Mouse (Mus musculus) megakaryocyte, embryonic 14.5 days (primary cell): ENCODE results near the gene Gm10153.

Source experiments
- FLI1 ChIP-seq: IDR thresholded peaks from 2 replicates; pipeline ENCODE4 v1.6.1; 2012; ENCODE audit warnings: low read length, inconsistent platforms, mixed read lengths
- GATA1 ChIP-seq: IDR thresholded peaks from 3 replicates; pipeline ENCODE4 v1.6.1; 2012; ENCODE audit warnings: mixed read lengths, low read length, inconsistent platforms, borderline replicate concordance

DNA sequence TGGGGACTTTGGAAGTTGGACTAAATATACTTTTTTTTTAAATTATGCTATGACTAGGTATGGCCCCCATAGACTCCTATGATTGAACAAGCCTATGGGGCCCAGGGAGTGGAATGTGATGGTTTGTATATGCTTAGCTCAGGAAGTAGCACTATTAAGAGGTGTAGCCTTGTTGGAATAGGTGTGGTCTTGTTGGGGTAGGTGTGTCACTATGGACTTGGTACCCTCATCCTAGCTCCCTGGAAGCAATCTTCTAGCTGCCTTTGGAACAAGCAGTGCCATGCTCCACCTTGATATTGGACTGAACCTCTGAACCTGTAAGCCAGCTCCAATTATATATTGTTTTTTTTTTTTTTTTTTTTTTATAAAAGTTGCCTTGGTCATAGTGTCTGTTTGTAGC is 15.3 kb upstream of the Gm10153 start:
- TF ChIP-seq GATA1 (no peak), FLI1 (no peak)
